Mouse (Mus musculus): ENCODE results near the gene Cntnap2.

Cntnap2 gene

DNA sequence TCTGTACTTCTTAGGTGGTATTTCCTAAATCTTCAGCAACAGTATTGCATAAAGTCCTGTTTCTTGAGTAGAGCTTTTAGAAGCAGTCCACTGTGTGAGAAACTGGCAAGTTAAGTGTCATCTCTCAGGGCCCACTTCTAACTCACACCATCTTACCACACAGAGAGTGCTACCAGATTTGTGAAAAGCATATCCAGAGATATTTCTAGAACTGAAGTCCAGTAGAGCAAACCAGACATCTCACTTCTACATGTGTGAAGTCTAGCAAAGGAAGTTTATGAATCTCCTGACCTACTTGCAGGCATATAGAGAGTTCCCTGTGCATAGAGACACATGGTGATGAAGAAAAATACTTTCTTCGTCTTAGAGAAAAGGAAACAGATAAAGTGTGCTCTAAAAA is 500.6 kb downstream of the Cntnap2 start:
- no peak for TF ChIP-seq GATA4 (IDR thresholded peaks at IDR 0.05; ENCODE audit: insufficient replicate concordance, low read length)

DNA sequence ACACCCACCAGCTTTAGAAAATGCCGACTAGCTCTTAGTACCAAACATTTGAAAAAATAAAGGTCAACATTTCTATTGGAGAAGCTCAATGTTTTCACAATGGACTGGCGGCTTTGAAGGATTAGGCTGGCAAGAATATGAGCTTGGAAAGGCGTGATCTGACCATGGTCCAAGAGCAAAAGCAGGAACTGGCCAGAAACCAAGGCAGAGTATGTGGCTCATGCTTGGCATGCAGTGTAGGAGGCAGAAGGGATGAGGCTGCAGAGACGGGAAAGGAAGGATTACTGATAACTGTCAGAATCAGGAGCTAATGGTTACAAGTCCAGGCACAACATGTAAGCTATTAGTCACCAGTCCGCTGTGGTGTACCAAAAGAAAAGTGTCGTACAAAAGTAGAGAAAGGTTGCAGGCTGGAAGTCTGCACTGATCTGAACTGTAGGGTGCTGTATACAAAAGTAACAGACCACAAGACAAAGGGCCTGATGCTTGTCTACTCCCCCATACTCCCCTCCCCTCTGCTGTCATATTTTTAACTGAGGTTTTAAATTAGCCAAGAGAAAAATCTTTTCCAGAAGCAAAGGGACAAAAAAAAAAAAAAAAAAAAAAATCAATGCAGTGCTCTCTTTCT is 525.4 kb downstream of the Cntnap2 start:
- TF ChIP-seq GATA4 (IDR thresholded peaks at IDR 0.05; ENCODE audit: insufficient replicate concordance, low read length), result no peak

DNA sequence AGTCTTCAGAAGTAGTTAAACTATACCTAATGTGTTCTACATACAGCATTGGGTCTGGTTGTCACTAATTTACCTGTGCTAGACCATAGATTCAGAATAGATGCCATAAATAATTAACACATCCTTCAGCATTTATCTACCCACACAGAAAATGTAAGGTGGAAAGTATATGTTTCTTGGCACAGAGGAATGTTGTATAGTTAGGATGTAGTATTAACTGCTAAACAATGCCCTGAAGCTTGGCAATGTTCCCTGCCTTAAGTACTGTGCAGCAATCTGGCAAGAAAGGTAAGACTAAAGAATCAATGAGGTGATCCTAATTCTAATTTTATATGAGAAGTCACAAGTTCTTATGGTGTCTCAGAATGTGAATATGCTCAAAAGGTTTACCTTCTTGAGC is 529.9 kb downstream of the Cntnap2 start:
- no peak for TF ChIP-seq GATA4 (IDR thresholded peaks at IDR 0.05; ENCODE audit: insufficient replicate concordance, low read length)

DNA sequence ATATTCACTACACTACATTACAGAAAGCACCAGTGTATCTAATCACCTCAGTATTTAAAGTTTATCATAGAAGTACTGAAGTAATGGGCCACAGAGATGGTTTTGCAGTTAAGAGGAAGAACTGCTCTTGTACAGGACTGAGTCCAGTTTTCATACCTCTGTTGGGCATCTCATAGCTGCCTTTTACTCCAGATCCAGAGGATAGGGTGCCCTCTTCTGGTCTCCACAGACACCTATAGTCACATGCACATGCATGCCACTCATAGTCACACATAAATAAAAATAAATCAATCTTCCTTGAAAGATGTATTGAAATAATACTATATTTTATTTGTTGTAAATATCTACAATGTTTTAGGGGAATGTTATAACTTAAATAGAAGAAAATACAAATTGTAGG is 587.9 kb downstream of the Cntnap2 start:
- TF ChIP-seq GATA4 (IDR thresholded peaks at IDR 0.05; ENCODE audit: insufficient replicate concordance, low read length), result no peak

DNA sequence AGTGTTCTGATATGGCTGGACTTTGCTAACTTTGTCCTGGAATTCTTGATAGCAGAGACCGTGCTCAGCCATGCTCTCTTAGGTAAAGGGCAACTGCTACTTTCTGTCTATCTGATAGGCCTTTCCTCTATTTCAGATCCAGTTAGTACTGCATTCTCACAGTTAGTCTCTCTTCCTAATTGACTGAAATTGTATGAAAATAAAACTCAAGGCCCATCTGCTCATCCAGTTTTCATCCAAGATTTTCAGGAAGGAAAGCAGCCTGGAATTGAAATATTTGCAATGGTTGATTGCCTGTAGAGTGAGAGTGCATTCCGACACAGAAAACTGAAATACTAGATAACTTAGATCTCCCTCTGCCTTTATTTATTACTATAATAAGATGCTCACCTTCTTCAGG is 589.3 kb downstream of the Cntnap2 start:
- TF ChIP-seq GATA4 (IDR thresholded peaks at IDR 0.05; ENCODE audit: insufficient replicate concordance, low read length), result no peak

DNA sequence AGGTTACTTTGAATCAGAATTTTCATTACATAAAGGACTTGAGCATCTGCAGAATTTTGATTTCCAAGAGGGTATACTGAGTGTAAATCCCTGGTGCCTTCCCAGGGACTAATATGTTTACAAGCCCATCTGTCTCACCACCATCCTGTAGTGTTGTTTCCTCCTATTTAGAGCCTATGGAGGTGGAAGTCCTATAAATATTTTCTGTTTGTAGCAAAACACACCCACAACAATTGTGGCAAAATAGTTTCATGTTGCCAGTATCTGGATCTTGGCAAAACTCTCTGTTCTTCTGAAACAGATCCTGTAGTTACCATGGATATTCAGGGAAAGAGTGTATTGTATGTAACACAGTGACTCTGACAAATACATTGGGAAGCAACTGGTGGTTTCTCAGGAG is 641.1 kb downstream of the Cntnap2 start:
- TF ChIP-seq GATA4 (IDR thresholded peaks at IDR 0.05; ENCODE audit: insufficient replicate concordance, low read length), result no peak

DNA sequence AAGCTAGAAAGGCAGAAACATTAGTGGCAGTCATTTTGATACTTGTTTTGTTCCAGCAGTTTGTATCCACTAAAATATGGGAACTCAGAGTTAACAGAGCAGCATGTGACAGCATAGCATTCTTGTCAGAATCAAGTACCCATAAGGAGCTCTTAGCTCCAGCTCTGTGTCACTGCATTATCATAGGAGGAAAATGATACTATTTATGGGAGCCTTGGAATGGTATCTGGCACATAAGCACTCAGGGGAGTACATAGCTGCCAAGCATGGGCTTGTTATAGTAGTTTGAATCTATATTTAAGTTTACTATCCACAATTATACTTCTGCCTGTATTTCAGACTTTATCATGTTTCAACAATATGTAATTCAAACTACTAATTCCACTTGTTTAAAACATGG is 732.5 kb downstream of the Cntnap2 start:
- TF ChIP-seq GATA4 (IDR thresholded peaks at IDR 0.05; ENCODE audit: insufficient replicate concordance, low read length), result no peak

DNA sequence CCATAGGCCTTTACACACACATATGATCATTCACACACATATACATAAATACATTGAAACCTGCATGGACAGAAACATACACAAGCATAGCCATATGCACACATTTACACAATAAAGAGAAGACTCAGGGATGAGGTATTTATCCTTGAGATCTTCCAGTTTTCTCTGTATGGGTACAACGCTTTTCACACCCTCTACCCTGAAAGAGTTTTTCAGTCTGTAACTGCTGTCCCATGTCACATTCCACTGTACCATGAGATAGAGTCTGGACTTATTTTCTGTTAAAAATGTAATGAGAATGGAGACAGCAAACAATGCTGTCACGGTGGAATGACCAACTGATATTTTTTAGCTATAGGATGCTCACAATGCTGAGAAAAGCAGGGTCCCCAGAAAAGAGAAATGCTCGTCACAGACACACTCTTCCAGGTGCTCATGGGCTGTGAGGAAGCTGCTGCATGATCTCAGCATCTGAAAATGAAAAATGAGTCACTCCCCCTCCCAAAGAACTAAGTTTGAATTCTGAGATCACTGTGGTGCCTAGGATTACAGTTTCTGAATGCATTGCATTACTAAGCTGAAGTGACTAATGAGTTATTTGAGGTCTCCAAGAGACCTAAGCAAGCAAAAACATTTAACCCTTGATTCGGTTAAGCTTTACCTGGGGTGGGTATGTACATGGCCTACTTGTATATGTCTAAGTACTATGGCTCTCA is 782.6 kb downstream of the Cntnap2 start:
- no peak for TF ChIP-seq GATA4 (IDR thresholded peaks at IDR 0.05; ENCODE audit: insufficient replicate concordance, low read length)

DNA sequence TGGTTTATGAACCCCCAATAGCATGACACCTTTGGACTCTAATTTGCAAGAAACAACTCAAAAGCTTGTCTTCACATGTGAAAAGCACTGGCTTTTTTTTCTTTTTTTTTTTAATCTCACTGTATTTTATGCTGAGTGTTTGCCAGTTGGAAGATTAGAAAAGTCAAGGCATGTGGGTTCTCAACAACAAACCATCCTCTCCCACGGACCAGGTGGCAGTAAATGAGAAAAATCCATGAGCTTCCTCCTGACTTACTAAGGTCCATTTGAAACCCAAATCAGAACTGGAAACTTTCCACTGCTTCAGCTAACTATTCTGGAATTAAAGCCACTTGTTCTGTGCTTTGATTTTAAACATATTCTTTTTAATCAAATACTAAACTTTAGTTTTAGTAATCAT is 784.6 kb downstream of the Cntnap2 start:
- TF ChIP-seq GATA4 (IDR thresholded peaks at IDR 0.05; ENCODE audit: insufficient replicate concordance, low read length), result no peak

DNA sequence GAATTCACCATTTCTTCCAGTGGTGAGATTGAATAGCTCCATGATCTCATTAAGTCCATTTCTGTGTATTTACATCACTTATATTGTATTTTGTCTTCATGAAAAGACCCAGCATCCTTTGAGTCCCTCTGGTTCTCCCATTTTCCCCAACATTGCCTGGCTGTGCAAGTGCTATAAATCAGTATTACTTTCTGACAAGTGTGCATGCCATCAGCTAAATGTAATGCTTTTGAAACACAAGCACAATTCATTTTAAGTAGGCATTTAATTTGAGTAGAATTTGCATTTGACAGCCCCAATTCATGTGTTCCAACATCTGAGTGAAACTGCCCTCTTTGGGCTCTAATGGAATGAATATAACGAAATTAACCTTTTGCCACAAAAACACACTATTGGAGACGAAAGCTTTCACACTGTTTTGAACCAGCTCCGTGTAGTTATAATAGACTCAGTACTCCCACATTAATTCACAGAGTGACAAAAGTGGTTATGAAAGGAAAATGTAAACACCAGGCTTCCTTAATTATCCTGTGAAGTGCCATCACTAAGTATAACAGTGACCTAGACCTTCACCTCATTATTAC is 812.3 kb downstream of the Cntnap2 start:
- no peak for TF ChIP-seq GATA4 (IDR thresholded peaks at IDR 0.05; ENCODE audit: insufficient replicate concordance, low read length)

DNA sequence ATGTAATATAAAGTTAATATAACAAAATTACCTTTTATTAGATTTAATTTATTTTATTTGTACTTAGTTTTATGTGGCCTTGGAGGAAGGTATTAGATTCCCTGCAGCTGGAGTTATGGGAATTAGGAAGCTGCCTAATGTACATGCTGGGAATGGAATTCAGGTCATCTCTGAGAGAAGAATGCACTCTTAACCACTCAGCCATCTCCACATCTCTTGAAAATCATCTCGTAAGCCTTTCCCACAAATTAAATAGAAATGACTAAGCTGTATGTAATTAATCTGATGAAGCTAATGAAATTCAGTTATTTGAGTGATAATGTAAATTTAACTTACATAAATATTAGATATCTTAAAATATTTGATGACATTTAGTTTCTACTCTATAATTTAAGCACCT is 826.3 kb downstream of the Cntnap2 start:
- no peak for TF ChIP-seq GATA4 (IDR thresholded peaks at IDR 0.05; ENCODE audit: insufficient replicate concordance, low read length)

DNA sequence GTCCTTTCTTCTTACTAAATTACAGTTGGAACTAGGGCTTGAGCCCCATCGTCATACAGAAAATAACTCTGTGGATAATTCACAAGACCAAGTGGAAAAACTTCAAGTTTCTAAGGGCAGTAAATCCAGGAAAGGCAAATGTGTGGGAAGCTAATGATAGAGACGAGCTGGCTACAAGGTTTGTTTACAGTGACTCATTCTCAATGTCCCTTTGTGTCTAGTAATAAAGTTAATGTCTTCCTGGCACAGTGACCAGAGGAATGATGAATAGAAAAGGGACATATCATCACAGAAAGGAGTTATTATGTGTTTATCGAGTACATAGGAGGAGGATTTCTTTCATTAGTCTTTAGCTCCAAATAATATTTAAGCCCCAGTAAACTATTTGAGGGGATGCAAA is 828.7 kb downstream of the Cntnap2 start:
- TF ChIP-seq GATA4 (IDR thresholded peaks at IDR 0.05; ENCODE audit: insufficient replicate concordance, low read length), result no peak

DNA sequence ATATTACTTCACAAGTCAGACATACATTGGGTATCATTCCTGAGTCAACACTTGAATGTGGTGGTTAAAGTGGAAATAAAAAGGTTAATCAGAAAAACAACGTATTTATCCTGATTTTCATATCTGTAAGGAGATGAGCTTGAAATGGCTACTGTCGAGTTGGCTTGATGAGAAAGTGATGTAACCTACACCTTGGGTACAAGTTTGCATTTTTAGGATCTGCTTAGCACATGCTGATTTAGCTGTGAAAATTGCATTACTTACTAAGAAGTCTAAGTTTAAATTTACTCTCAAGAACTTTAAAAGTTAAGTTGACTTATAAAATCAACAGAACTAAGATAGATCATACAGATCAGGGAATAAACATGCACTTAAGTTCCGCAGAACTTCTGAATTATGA is 879.1 kb downstream of the Cntnap2 start:
- no peak for TF ChIP-seq GATA4 (IDR thresholded peaks at IDR 0.05; ENCODE audit: insufficient replicate concordance, low read length)

DNA sequence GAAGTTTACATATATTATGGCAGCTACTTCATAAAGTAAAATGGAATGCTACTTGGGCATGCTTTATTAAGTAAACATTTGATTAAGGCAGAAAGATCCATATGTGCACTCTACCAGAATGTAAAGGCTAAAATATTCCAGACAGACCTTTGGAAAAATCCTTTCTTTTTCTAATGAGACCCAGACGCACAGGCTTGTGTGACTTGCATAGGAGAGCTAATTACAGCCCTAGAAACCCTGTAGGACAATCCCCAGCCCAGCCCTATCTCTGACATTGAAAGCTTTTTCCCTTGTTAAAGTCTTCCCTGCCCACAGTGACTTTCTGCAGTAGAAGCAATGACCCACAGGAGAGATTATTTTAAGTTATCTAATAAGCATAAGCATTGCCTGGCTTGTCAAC is 879.6 kb downstream of the Cntnap2 start:
- TF ChIP-seq GATA4 (IDR thresholded peaks at IDR 0.05; ENCODE audit: insufficient replicate concordance, low read length), result no peak

DNA sequence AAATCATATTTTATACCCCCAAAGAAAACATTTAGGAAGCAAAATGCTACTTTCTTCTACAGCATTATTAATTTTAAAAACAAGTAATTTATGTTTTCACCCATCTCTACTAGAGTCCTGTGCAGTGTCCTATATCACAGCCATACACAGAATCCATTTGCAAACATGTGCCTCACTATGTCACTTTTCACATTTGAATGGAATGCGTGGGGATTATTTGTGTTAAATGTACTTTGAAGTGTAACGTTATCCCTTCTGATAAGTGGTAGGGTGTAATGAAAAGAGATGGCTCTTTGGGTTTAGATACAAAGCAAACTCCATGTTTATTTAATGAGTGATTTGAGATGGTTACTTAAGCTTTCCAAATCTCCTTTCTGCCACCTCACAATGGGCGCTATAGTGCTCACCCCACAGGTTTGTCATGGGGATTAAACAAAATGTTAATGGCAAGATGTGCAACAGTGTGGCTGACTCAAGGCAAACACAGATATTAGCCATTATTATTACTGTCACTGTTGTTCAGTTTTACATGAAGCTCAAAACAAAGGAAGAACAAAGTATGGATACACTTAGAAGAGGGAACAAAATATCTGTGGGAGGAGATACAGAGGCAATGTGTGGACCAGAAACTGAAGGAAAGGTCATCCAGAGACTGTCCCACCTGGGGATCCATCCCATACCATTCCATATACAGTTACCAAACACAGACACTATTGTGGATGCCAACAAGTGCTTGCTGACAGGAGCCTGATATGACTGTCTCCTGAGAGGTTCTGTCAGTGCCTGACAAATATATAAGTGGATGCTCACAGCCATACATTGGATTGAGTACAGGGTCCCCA is 886.2 kb downstream of the Cntnap2 start:
- no peak for TF ChIP-seq GATA4 (IDR thresholded peaks at IDR 0.05; ENCODE audit: insufficient replicate concordance, low read length)

DNA sequence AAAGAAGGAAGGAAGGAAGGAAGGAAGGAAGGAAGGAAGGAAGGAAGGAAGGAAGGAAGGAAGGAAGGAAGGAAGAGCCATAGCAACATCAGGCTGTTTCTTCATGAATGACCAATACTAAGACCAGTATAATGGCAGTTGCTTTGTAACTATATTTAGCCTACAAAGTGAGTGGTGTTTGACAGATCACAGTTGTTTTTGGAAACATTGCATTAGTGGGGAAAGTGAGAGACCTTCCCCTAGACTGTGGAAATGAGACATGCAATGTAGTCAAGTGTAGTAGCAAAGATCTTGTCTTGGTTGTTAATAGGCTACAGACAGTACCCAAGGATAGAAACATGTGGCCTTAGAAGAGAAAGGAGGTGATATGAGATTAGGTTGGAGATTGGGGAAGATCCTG is 895.6 kb downstream of the Cntnap2 start:
- no peak for TF ChIP-seq GATA4 (IDR thresholded peaks at IDR 0.05; ENCODE audit: insufficient replicate concordance, low read length)
